Mouse (Mus musculus) liver, postnatal 0 days (tissue): ENCODE data around the gene Gpc5. TPM values are rescaled to one million over a fixed set of nuclear protein-coding genes. Genes with fewer than 3 reads are reported as not detected.

Source experiments
- ATAC-seq: fragments of 200-750 bp; cut with Nextera tagmentation; 2 replicates; pipeline ENCODE4 v1.8.0; 2017; ENCODE audit warnings: mild to moderate bottlenecking, moderate library complexity
- DNase-seq: peaks from one replicate; pipeline ENCODE4 v3.0.0-alpha.2; 2016
- H3K27ac ChIP-seq: fragments of 300-500 bp; sonication (generic); 2 replicates; pipeline ENCODE4 v1.5.1; 2014; ENCODE audit warnings: antibody characterized with exemption, moderate library complexity, mild to moderate bottlenecking, low read depth
- H3K27me3 ChIP-seq: fragments of 300-500 bp; sonication (generic); 2 replicates; pipeline ENCODE4 v1.6.1; 2014; ENCODE audit warnings: low read length, control low read depth, mixed read lengths; ENCODE audit not compliant: insufficient read depth
- H3K36me3 ChIP-seq: fragments of 300-500 bp; sonication (generic); replicated peaks from 2 replicates; pipeline ENCODE4 v1.6.1; 2014; ENCODE audit warnings: mild to moderate bottlenecking, control low read depth, low read length, moderate library complexity, mixed read lengths; ENCODE audit not compliant: insufficient read depth
- H3K4me1 ChIP-seq: fragments of 300-500 bp; sonication (generic); 2 replicates; pipeline ENCODE4 v1.6.1; 2014; ENCODE audit warnings: antibody characterized with exemption, mild to moderate bottlenecking, control low read depth; ENCODE audit not compliant: insufficient read depth
- H3K4me2 ChIP-seq: fragments of 300-500 bp; sonication (generic); 2 replicates; pipeline ENCODE4 v1.6.1; 2014; ENCODE audit warnings: low read depth, mild to moderate bottlenecking, low read length, moderate library complexity, mixed read lengths
- H3K4me3 ChIP-seq: fragments of 300-500 bp; sonication (generic); 2 replicates; pipeline ENCODE4 v1.5.1; 2014; ENCODE audit warnings: low read depth, low read length
- H3K9ac ChIP-seq: fragments of 300-500 bp; sonication (generic); replicated peaks from 2 replicates; pipeline ENCODE4 v1.6.1; 2014; ENCODE audit warnings: mild to moderate bottlenecking, moderate library complexity
- H3K9me3 ChIP-seq: fragments of 300-500 bp; sonication (generic); 2 replicates; pipeline ENCODE4 v1.6.1; 2016; ENCODE audit warnings: mild to moderate bottlenecking, control low read depth, low read length, mixed read lengths
- CTCF ChIP-seq: sonication (generic); IDR thresholded peaks from 2 replicates; pipeline ENCODE4 v1.5.1; 2016; ENCODE audit warnings: antibody characterized with exemption, low read depth
- EP300 ChIP-seq: IDR thresholded peaks from 2 replicates; pipeline ENCODE4 v1.6.1; 2016; ENCODE audit warnings: antibody characterized with exemption, low read depth, mild to moderate bottlenecking
- WGBS: fragments of 180-500 bp; shearing (Covaris S2); extraction: QIAGEN DNeasy Blood & Tissue Kit; methylation state at CpG from one replicate; pipeline ENCODE4 v1.1.7; 2014; ENCODE audit not compliant: insufficient replicate concordance; 5-methylcytosine and 5-hydroxymethylcytosine counted together
- polyA plus RNA-seq: library from polyadenylated mRNA; unstranded; fragments of >200 nt; fragmentation: Nextera tagmentation; extraction: Ambion mirVana; gene quantifications from 2 replicates; pipeline ENCODE4 v1.2.1, GENCODE M21; 2015

Gene Gpc5
- polyA plus RNA-seq, 1 experiment from 2014 or later, result not detected

GRCm38 (mm10) chr14:115250537-115250936, 158.5 kb downstream of the Gpc5 start:
- no peak for DNase-seq
- no peak overlapping the region for H3K9ac ChIP-seq

GRCm38 (mm10) chr14:115251791-115252190, 159.8 kb downstream of the Gpc5 start:
- no peaks in the 10 kb centered on the region for H3K4me1 ChIP-seq
- DNase-seq, result no peak
- 4% methylated on average over 5 of the region's 5 CpGs for WGBS
- TF ChIP-seq CTCF, result no peak
- no peak for TF ChIP-seq EP300
- no peaks in the 10 kb centered on the region for H3K36me3 ChIP-seq
- no peak overlapping the region for H3K27ac ChIP-seq
- no peaks in the 10 kb centered on the region for H3K9me3 ChIP-seq
- H3K9ac ChIP-seq, result no peak overlapping the region
- no peaks in the 10 kb centered on the region for H3K27me3 ChIP-seq
- no peak overlapping the region for H3K4me3 ChIP-seq
- H3K4me2 ChIP-seq, result no peak overlapping the region
- no peak for ATAC-seq

More at GRCm38 (mm10) chr14:115250537-115250936, 158.5 kb downstream of the Gpc5 start:
- Histone ChIP-seq H3K27ac (no peak overlapping the region), H3K4me2 (no peak overlapping the region), H3K4me1 (no peaks in the 10 kb centered on the region), H3K4me3 (no peak overlapping the region), H3K36me3 (no peaks in the 10 kb centered on the region), H3K9me3 (no peaks in the 10 kb centered on the region), H3K27me3 (no peaks in the 10 kb centered on the region)
- WGBS, result 44% methylated on average over 6 of the region's 6 CpGs
- ATAC-seq, result no peak
- TF ChIP-seq CTCF (no peak), EP300 (no peak)

GRCm38 (mm10) chr14:115253155-115253554, 161.1 kb downstream of the Gpc5 start:
- Histone ChIP-seq H3K4me1 (no peaks in the 10 kb centered on the region), H3K27ac (no peak overlapping the region), H3K4me2 (no peak overlapping the region), H3K36me3 (no peaks in the 10 kb centered on the region), H3K4me3 (no peak overlapping the region), H3K9me3 (no peaks in the 10 kb centered on the region), H3K27me3 (no peaks in the 10 kb centered on the region), H3K9ac (no peak overlapping the region)
- DNase-seq (no peak), ATAC-seq (no peak)
- TF ChIP-seq EP300, result no peak
- TF ChIP-seq CTCF, result no peak
- 55% methylated on average over 3 of the region's 3 CpGs for WGBS

- no peaks in the 10 kb centered on the region for H3K9me3 ChIP-seq
- no peak for DNase-seq
- no peak overlapping the region for H3K27ac ChIP-seq
- 66% methylated on average over 2 of the region's 2 CpGs for WGBS
- H3K36me3 ChIP-seq, result no peaks in the 10 kb centered on the region
- no peak overlapping the region for H3K4me2 ChIP-seq
- TF ChIP-seq EP300 (no peak), CTCF (no peak)
- no peaks in the 10 kb centered on the region for H3K4me1 ChIP-seq
- ATAC-seq, result no peak
- no peak overlapping the region for H3K4me3 ChIP-seq
- no peaks in the 10 kb centered on the region for H3K27me3 ChIP-seq
- no peak overlapping the region for H3K9ac ChIP-seq
Observed at GRCm38 (mm10) chr14:115253685-115254084, 161.7 kb downstream of the Gpc5 start.

GRCm38 (mm10) chr14:115269703-115270402, 177.8 kb downstream of the Gpc5 start:
- Histone ChIP-seq H3K4me2 (no peak overlapping the region), H3K4me3 (no peak overlapping the region), H3K27ac (no peak overlapping the region), H3K4me1 (no peaks in the 10 kb centered on the region), H3K27me3 (no peaks in the 10 kb centered on the region), H3K9me3 (no peaks in the 10 kb centered on the region), H3K36me3 (no peaks in the 10 kb centered on the region), H3K9ac (no peak overlapping the region)
- ATAC-seq (no peak), DNase-seq (no peak)
- TF ChIP-seq EP300 (no peak), CTCF (no peak)
- WGBS, result 75% methylated on average over 6 of the region's 6 CpGs

- no peak overlapping the region for H3K4me2 ChIP-seq
- no peaks in the 10 kb centered on the region for H3K36me3 ChIP-seq
- no peak overlapping the region for H3K4me3 ChIP-seq
- no peak for DNase-seq
- H3K27ac ChIP-seq, result no peak overlapping the region
- no peaks in the 10 kb centered on the region for H3K27me3 ChIP-seq
- ATAC-seq, result no peak
- WGBS, result 78% methylated on average over 6 of the region's 6 CpGs
- no peaks in the 10 kb centered on the region for H3K9me3 ChIP-seq
- TF ChIP-seq EP300 (no peak), CTCF (no peak)
- no peak overlapping the region for H3K9ac ChIP-seq
- no peaks in the 10 kb centered on the region for H3K4me1 ChIP-seq
Observed at GRCm38 (mm10) chr14:115270445-115270844, 178.4 kb downstream of the Gpc5 start.

GRCm38 (mm10) chr14:115282782-115283181, 190.8 kb downstream of the Gpc5 start:
- H3K4me2 ChIP-seq, result no peak overlapping the region
- no peaks in the 10 kb centered on the region for H3K9me3 ChIP-seq
- no peaks in the 10 kb centered on the region for H3K27me3 ChIP-seq
- H3K4me3 ChIP-seq, result no peak overlapping the region
- H3K4me1 ChIP-seq, result no peaks in the 10 kb centered on the region
- TF ChIP-seq CTCF (no peak), EP300 (no peak)
- DNase-seq (no peak), ATAC-seq (no peak)
- H3K9ac ChIP-seq, result no peak overlapping the region
- no peaks in the 10 kb centered on the region for H3K36me3 ChIP-seq
- no peak overlapping the region for H3K27ac ChIP-seq
